Mouse (Mus musculus) central nervous system, embryonic 14 days (tissue): Measurements from ENCODE around the gene Clcc1. TPM values are rescaled to one million over a fixed set of nuclear protein-coding genes. Genes with fewer than 3 reads are reported as not detected.

ENCODE experiments used
- polyA plus RNA-seq: library from polyadenylated mRNA; depleted of rRNA; stranded (reverse); fragments of >200 nt; gene quantifications from 2 replicates; pipeline ENCODE4 v1.2.3, GENCODE M21; 2012; rRNA removed

Clcc1 gene
- polyA plus RNA-seq: 59.0 and 61.8 TPM in 2 replicates

GRCm38 (mm10) chr3:108653710-108654379 lies at the start of gene Clcc1:
TSS of gene Clcc1 (plus strand) at chr3:108653913.

GRCm38 (mm10) chr3:108722036-108722872 lies 68.5 kb downstream of the Clcc1 start, which contains the start of gene Gpsm2:
TSS of gene Gpsm2 (minus strand) at chr3:108722309.

Other genes with a start within 250 kb of the Clcc1 start
- gene Celsr2, start 238.4 kb upstream of the Clcc1 start, polyA plus RNA-seq: 66.1 and 72.8 TPM in 2 replicates
- gene Sars, start 208.7 kb upstream of the Clcc1 start, polyA plus RNA-seq: 193 and 227 TPM in 2 replicates
- 1.6 and 1.8 TPM in 2 replicates for gene 1700013F07Rik, start 119.8 kb upstream of the Clcc1 start, polyA plus RNA-seq
- gene 5330417C22Rik, start 117.4 kb upstream of the Clcc1 start, polyA plus RNA-seq: 5.7 and 6.4 TPM in 2 replicates
- 15.9 and 16.8 TPM in 2 replicates for gene Tmem167b, start 91.4 kb upstream of the Clcc1 start, polyA plus RNA-seq
- 33.6 and 33.8 TPM in 2 replicates for gene Taf13, start 82.2 kb upstream of the Clcc1 start, polyA plus RNA-seq
- 78.4 and 92.7 TPM in 2 replicates for gene Wdr47, start 62.6 kb upstream of the Clcc1 start, polyA plus RNA-seq
- gene Gpsm2, start 68.4 kb downstream of the Clcc1 start, polyA plus RNA-seq: 20.0 and 27.7 TPM in 2 replicates
- gene Aknad1, start 85.7 kb downstream of the Clcc1 start, polyA plus RNA-seq: 0.04 and 0.40 TPM in 2 replicates
- gene Stxbp3, start 186.6 kb downstream of the Clcc1 start, polyA plus RNA-seq: 14.8 and 18.0 TPM in 2 replicates
- gene Fndc7, start 236.1 kb downstream of the Clcc1 start, polyA plus RNA-seq: 0.04 and 0.06 TPM in 2 replicates